Mouse (Mus musculus): Measurements from ENCODE around the gene Hsf5. TPM values are rescaled to one million over a fixed set of nuclear protein-coding genes. Genes with fewer than 3 reads are reported as not detected.
A peak's percentile ranks its signal among the peaks of the same experiment; 100 is the strongest.

The Hsf5 gene
- polyA plus RNA-seq, 1 experiment from 2014 or later, result 0.06 TPM

GRCm38 (mm10) chr11:87596492-87596891, 20.5 kb upstream of the Hsf5 start:
- H3K4me1 ChIP-seq (ENCODE audit: control insufficient read depth, low read depth, low read length), result peaks cover 39% of the 10 kb centered on the region
- 57% methylated on average over 2 of the region's 2 CpGs for WGBS (ENCODE audit: insufficient replicate concordance)
- ATAC-seq (ENCODE audit: low read depth), result no peak
- H3K9ac ChIP-seq (ENCODE audit: low read depth, low read length), result no peak overlapping the region
- H3K27ac ChIP-seq (ENCODE audit: low read length), result no peak overlapping the region
- H3K4me3 ChIP-seq (ENCODE audit: low read depth, low read length), result no peak overlapping the region
- no peaks in the 10 kb centered on the region for H3K27me3 ChIP-seq (ENCODE audit: control insufficient read depth, insufficient read depth, low read depth, low read length)
- no peaks in the 10 kb centered on the region for H3K9me3 ChIP-seq (replicated peaks; ENCODE audit: control insufficient read depth, low read length)
- peak overlapping the region; percentile 97; the same call in 1 of the 2 replicates for H3K4me2 ChIP-seq (ENCODE audit: low read depth, low read length)
- peaks cover 20% of the 10 kb centered on the region for H3K36me3 ChIP-seq (ENCODE audit: control insufficient read depth, insufficient read depth)

GRCm38 (mm10) chr11:87597061-87597460, 19.9 kb upstream of the Hsf5 start:
- Histone ChIP-seq H3K4me2 (ENCODE audit: low read depth, low read length) (no peak overlapping the region), H3K27ac (ENCODE audit: low read length) (no peak overlapping the region), H3K4me1 (ENCODE audit: control insufficient read depth, low read depth, low read length) (peaks cover 39% of the 10 kb centered on the region), H3K4me3 (ENCODE audit: low read depth, low read length) (no peak overlapping the region), H3K9ac (ENCODE audit: low read depth, low read length) (no peak overlapping the region), H3K36me3 (ENCODE audit: control insufficient read depth, insufficient read depth) (peaks cover 20% of the 10 kb centered on the region), H3K9me3 (replicated peaks; ENCODE audit: control insufficient read depth, low read length) (no peaks in the 10 kb centered on the region), H3K27me3 (ENCODE audit: control insufficient read depth, insufficient read depth, low read depth, low read length) (no peaks in the 10 kb centered on the region)
- ATAC-seq (ENCODE audit: low read depth), result no peak

- Histone ChIP-seq H3K4me1 (ENCODE audit: control insufficient read depth, low read depth, low read length) (peaks cover 20% of the 10 kb centered on the region), H3K36me3 (ENCODE audit: control insufficient read depth, insufficient read depth) (peaks cover 41% of the 10 kb centered on the region), H3K9me3 (replicated peaks; ENCODE audit: control insufficient read depth, low read length) (no peaks in the 10 kb centered on the region), H3K27me3 (ENCODE audit: control insufficient read depth, insufficient read depth, low read depth, low read length) (no peaks in the 10 kb centered on the region), H3K4me2 (ENCODE audit: low read depth, low read length) (no peak overlapping the region), H3K4me3 (ENCODE audit: low read depth, low read length) (no peak overlapping the region), H3K27ac (ENCODE audit: low read length) (no peak overlapping the region), H3K9ac (ENCODE audit: low read depth, low read length) (no peak overlapping the region)
- 81% methylated on average over 13 of the region's 13 CpGs for WGBS (ENCODE audit: insufficient replicate concordance)
- ATAC-seq (ENCODE audit: low read depth), result no peak
These were observed 17.4 kb upstream of the Hsf5 start for GRCm38 (mm10) chr11:87599395-87600089.

GRCm38 (mm10) chr11:87600322-87600853, 16.6 kb upstream of the Hsf5 start:
- H3K9me3 ChIP-seq (replicated peaks; ENCODE audit: control insufficient read depth, low read length), result no peaks in the 10 kb centered on the region
- H3K36me3 ChIP-seq (ENCODE audit: control insufficient read depth, insufficient read depth), result peaks cover 49% of the 10 kb centered on the region
- 83% methylated on average over 10 of the region's 10 CpGs for WGBS (ENCODE audit: insufficient replicate concordance)
- no peak overlapping the region for H3K9ac ChIP-seq (ENCODE audit: low read depth, low read length)
- no peak overlapping the region for H3K27ac ChIP-seq (ENCODE audit: low read length)
- H3K4me2 ChIP-seq (ENCODE audit: low read depth, low read length), result no peak overlapping the region
- no peaks in the 10 kb centered on the region for H3K27me3 ChIP-seq (ENCODE audit: control insufficient read depth, insufficient read depth, low read depth, low read length)
- H3K4me1 ChIP-seq (ENCODE audit: control insufficient read depth, low read depth, low read length), result peaks cover 14% of the 10 kb centered on the region
- H3K4me3 ChIP-seq (ENCODE audit: low read depth, low read length), result no peak overlapping the region
- ATAC-seq (ENCODE audit: low read depth), result no peak

GRCm38 (mm10) chr11:87602234-87602633, 14.7 kb upstream of the Hsf5 start:
- Histone ChIP-seq H3K27ac (ENCODE audit: low read length) (no peak overlapping the region), H3K4me3 (ENCODE audit: low read depth, low read length) (no peak overlapping the region), H3K4me2 (ENCODE audit: low read depth, low read length) (no peak overlapping the region), H3K9me3 (replicated peaks; ENCODE audit: control insufficient read depth, low read length) (no peaks in the 10 kb centered on the region), H3K36me3 (ENCODE audit: control insufficient read depth, insufficient read depth) (peaks cover 51% of the 10 kb centered on the region), H3K27me3 (ENCODE audit: control insufficient read depth, insufficient read depth, low read depth, low read length) (no peaks in the 10 kb centered on the region), H3K9ac (ENCODE audit: low read depth, low read length) (no peak overlapping the region), H3K4me1 (ENCODE audit: control insufficient read depth, low read depth, low read length) (no peaks in the 10 kb centered on the region)
- no peak for ATAC-seq (ENCODE audit: low read depth)
- WGBS (ENCODE audit: insufficient replicate concordance), result 91% methylated on average over 9 of the region's 9 CpGs

- Histone ChIP-seq H3K9me3 (replicated peaks; ENCODE audit: control insufficient read depth, low read length) (no peaks in the 10 kb centered on the region), H3K36me3 (ENCODE audit: control insufficient read depth, insufficient read depth) (peaks cover 46% of the 10 kb centered on the region), H3K27ac (ENCODE audit: low read length) (no peak overlapping the region), H3K4me1 (ENCODE audit: control insufficient read depth, low read depth, low read length) (no peaks in the 10 kb centered on the region), H3K9ac (ENCODE audit: low read depth, low read length) (no peak overlapping the region), H3K27me3 (ENCODE audit: control insufficient read depth, insufficient read depth, low read depth, low read length) (no peaks in the 10 kb centered on the region), H3K4me3 (ENCODE audit: low read depth, low read length) (no peak overlapping the region), H3K4me2 (ENCODE audit: low read depth, low read length) (no peak overlapping the region)
- no peak for ATAC-seq (ENCODE audit: low read depth)
- 89% methylated on average over 2 of the region's 2 CpGs for WGBS (ENCODE audit: insufficient replicate concordance)
These were observed 13.4 kb upstream of the Hsf5 start for GRCm38 (mm10) chr11:87603571-87603970.

GRCm38 (mm10) chr11:87609264-87609663, 7.7 kb upstream of the Hsf5 start:
- 76% methylated on average over 7 of the region's 7 CpGs for WGBS (ENCODE audit: insufficient replicate concordance)
- H3K4me2 ChIP-seq (ENCODE audit: low read depth, low read length), result no peak overlapping the region
- ATAC-seq (ENCODE audit: low read depth), result no peak
- no peak overlapping the region for H3K9ac ChIP-seq (ENCODE audit: low read depth, low read length)
- no peak overlapping the region for H3K27ac ChIP-seq (ENCODE audit: low read length)
- no peak overlapping the region for H3K4me3 ChIP-seq (ENCODE audit: low read depth, low read length)
- H3K4me1 ChIP-seq (ENCODE audit: control insufficient read depth, low read depth, low read length), result no peaks in the 10 kb centered on the region
- H3K36me3 ChIP-seq (ENCODE audit: control insufficient read depth, insufficient read depth), result peaks cover 38% of the 10 kb centered on the region
- H3K9me3 ChIP-seq (replicated peaks; ENCODE audit: control insufficient read depth, low read length), result no peaks in the 10 kb centered on the region
- no peaks in the 10 kb centered on the region for H3K27me3 ChIP-seq (ENCODE audit: control insufficient read depth, insufficient read depth, low read depth, low read length)

GRCm38 (mm10) chr11:87611547-87611946, 5.4 kb upstream of the Hsf5 start:
- Histone ChIP-seq H3K4me1 (ENCODE audit: control insufficient read depth, low read depth, low read length) (no peaks in the 10 kb centered on the region), H3K9ac (ENCODE audit: low read depth, low read length) (no peak overlapping the region), H3K27ac (ENCODE audit: low read length) (no peak overlapping the region), H3K4me2 (ENCODE audit: low read depth, low read length) (no peak overlapping the region), H3K9me3 (replicated peaks; ENCODE audit: control insufficient read depth, low read length) (no peaks in the 10 kb centered on the region), H3K27me3 (ENCODE audit: control insufficient read depth, insufficient read depth, low read depth, low read length) (no peaks in the 10 kb centered on the region), H3K4me3 (ENCODE audit: low read depth, low read length) (no peak overlapping the region), H3K36me3 (ENCODE audit: control insufficient read depth, insufficient read depth) (peaks cover 39% of the 10 kb centered on the region)
- no peak for ATAC-seq (ENCODE audit: low read depth)
- WGBS (ENCODE audit: insufficient replicate concordance), result 83% methylated on average over 9 of the region's 9 CpGs

GRCm38 (mm10) chr11:87613972-87614371, 3.0 kb upstream of the Hsf5 start:
- WGBS (ENCODE audit: insufficient replicate concordance), result 70% methylated on average over 7 of the region's 7 CpGs
- peaks cover 52% of the 10 kb centered on the region for H3K36me3 ChIP-seq (ENCODE audit: control insufficient read depth, insufficient read depth)

More at GRCm38 (mm10) chr11:87613972-87614371, 3.0 kb upstream of the Hsf5 start:
- no peaks in the 10 kb centered on the region for H3K9me3 ChIP-seq (replicated peaks; ENCODE audit: control insufficient read depth, low read length)
- no peaks in the 10 kb centered on the region for H3K27me3 ChIP-seq (ENCODE audit: control insufficient read depth, insufficient read depth, low read depth, low read length)
- no peak overlapping the region for H3K27ac ChIP-seq (ENCODE audit: low read length)
- no peak overlapping the region for H3K9ac ChIP-seq (ENCODE audit: low read depth, low read length)
- ATAC-seq (ENCODE audit: low read depth), result no peak
- H3K4me1 ChIP-seq (ENCODE audit: control insufficient read depth, low read depth, low read length), result no peaks in the 10 kb centered on the region; the same call in 1 of the 2 replicates
- no peak overlapping the region for H3K4me2 ChIP-seq (ENCODE audit: low read depth, low read length)
- H3K4me3 ChIP-seq (ENCODE audit: low read depth, low read length), result no peak overlapping the region
